Mouse (Mus musculus): Measurements from ENCODE around the gene Zic1. TPM values are rescaled to one million over a fixed set of nuclear protein-coding genes. Genes with fewer than 3 reads are reported as not detected.

Zic1 gene
- 4.5 and 8.0 TPM in 2 replicates for polyA plus RNA-seq (2015; fragmentation: Nextera tagmentation; extraction: Ambion mirVana)

- Histone ChIP-seq H3K27ac (ENCODE audit: low read length) (peak within 1 kb of the TSS; percentile 84), H3K9ac (replicated peaks; ENCODE audit: low read depth, low read length) (peak within 1 kb of the TSS; percentile 70), H3K4me1 (replicated peaks; ENCODE audit: control insufficient read depth, insufficient read depth, low read length) (peaks cover 28% of the 10 kb centered on the region), H3K9me3 (ENCODE audit: control insufficient read depth, low read length) (no peaks in the 10 kb centered on the region), H3K27me3 (replicated peaks; ENCODE audit: control insufficient read depth, insufficient read depth, low read length) (peaks cover 29% of the 10 kb centered on the region), H3K36me3 (ENCODE audit: control insufficient read depth, insufficient read depth) (no peaks in the 10 kb centered on the region), H3K4me2 (ENCODE audit: low read length) (peak within 1 kb of the TSS; percentile 52), H3K4me3 (replicated peaks; ENCODE audit: low read length) (peak within 1 kb of the TSS; percentile 53)
- WGBS, result under 1% methylated on average over 23 of the region's 33 CpGs
- ATAC-seq, result peak; percentile 84
These were observed at the start of gene Zic1 for GRCm38 (mm10) chr9:91365664-91366063. Gene Zic1 (minus strand): TSS chr9:91365810.

- under 1% methylated on average over 12 of the region's 12 CpGs for WGBS
- Histone ChIP-seq H3K4me1 (replicated peaks; ENCODE audit: control insufficient read depth, insufficient read depth, low read length) (peaks cover 4% of the 10 kb centered on the region; the same call in 1 of the 2 replicates), H3K27ac (ENCODE audit: low read length) (no peak overlapping the region; the same call in 1 of the 2 replicates), H3K4me2 (ENCODE audit: low read length) (peak overlapping the region; percentile 12), H3K9me3 (ENCODE audit: control insufficient read depth, low read length) (no peaks in the 10 kb centered on the region), H3K9ac (replicated peaks; ENCODE audit: low read depth, low read length) (no peak overlapping the region), H3K27me3 (replicated peaks; ENCODE audit: control insufficient read depth, insufficient read depth, low read length) (peaks cover 71% of the 10 kb centered on the region), H3K4me3 (replicated peaks; ENCODE audit: low read length) (no peak overlapping the region), H3K36me3 (ENCODE audit: control insufficient read depth, insufficient read depth) (no peaks in the 10 kb centered on the region)
- ATAC-seq, result peak; percentile 77
These were observed 48.5 kb upstream of the Zic1 start for GRCm38 (mm10) chr9:91414007-91414661.

- peaks cover 4% of the 10 kb centered on the region; the same call in 1 of the 2 replicates for H3K4me1 ChIP-seq (replicated peaks; ENCODE audit: control insufficient read depth, insufficient read depth, low read length)
- no peak overlapping the region for H3K4me3 ChIP-seq (replicated peaks; ENCODE audit: low read length)
- WGBS, result 14% methylated on average over 3 of the region's 3 CpGs
- no peak overlapping the region for H3K9ac ChIP-seq (replicated peaks; ENCODE audit: low read depth, low read length)
- ATAC-seq, result no peak
- H3K36me3 ChIP-seq (ENCODE audit: control insufficient read depth, insufficient read depth), result no peaks in the 10 kb centered on the region
- no peaks in the 10 kb centered on the region for H3K9me3 ChIP-seq (ENCODE audit: control insufficient read depth, low read length)
- H3K4me2 ChIP-seq (ENCODE audit: low read length), result peak overlapping the region; percentile 17; the same call in 1 of the 2 replicates
- H3K27ac ChIP-seq (ENCODE audit: low read length), result no peak overlapping the region
- peaks cover 55% of the 10 kb centered on the region for H3K27me3 ChIP-seq (replicated peaks; ENCODE audit: control insufficient read depth, insufficient read depth, low read length)
These were observed 44.2 kb upstream of the Zic1 start for GRCm38 (mm10) chr9:91409771-91410170.

- no peak overlapping the region for H3K4me3 ChIP-seq (replicated peaks; ENCODE audit: low read length)
- peaks cover 72% of the 10 kb centered on the region for H3K27me3 ChIP-seq (replicated peaks; ENCODE audit: control insufficient read depth, insufficient read depth, low read length)
- H3K36me3 ChIP-seq (ENCODE audit: control insufficient read depth, insufficient read depth), result no peaks in the 10 kb centered on the region
- 4% methylated on average over 6 of the region's 6 CpGs for WGBS
- H3K9me3 ChIP-seq (ENCODE audit: control insufficient read depth, low read length), result no peaks in the 10 kb centered on the region
- no peak overlapping the region; the same call in 1 of the 2 replicates for H3K27ac ChIP-seq (ENCODE audit: low read length)
- no peak overlapping the region for H3K9ac ChIP-seq (replicated peaks; ENCODE audit: low read depth, low read length)
- peak overlapping the region; percentile 35 for H3K4me2 ChIP-seq (ENCODE audit: low read length)
- no peaks in the 10 kb centered on the region for H3K4me1 ChIP-seq (replicated peaks; ENCODE audit: control insufficient read depth, insufficient read depth, low read length)
- no peak for ATAC-seq
These were observed 40.7 kb upstream of the Zic1 start for GRCm38 (mm10) chr9:91406258-91406763.

GRCm38 (mm10) chr9:91405753-91406178, 40.2 kb upstream of the Zic1 start:
- Histone ChIP-seq H3K4me2 (ENCODE audit: low read length) (peak overlapping the region; percentile 35), H3K27ac (ENCODE audit: low read length) (peak overlapping the region; percentile 29), H3K4me3 (replicated peaks; ENCODE audit: low read length) (peak overlapping the region; percentile 28), H3K36me3 (ENCODE audit: control insufficient read depth, insufficient read depth) (no peaks in the 10 kb centered on the region), H3K4me1 (replicated peaks; ENCODE audit: control insufficient read depth, insufficient read depth, low read length) (no peaks in the 10 kb centered on the region), H3K9me3 (ENCODE audit: control insufficient read depth, low read length) (no peaks in the 10 kb centered on the region), H3K27me3 (replicated peaks; ENCODE audit: control insufficient read depth, insufficient read depth, low read length) (peaks cover 73% of the 10 kb centered on the region), H3K9ac (replicated peaks; ENCODE audit: low read depth, low read length) (0 out of 2 replicates have a peak overlapping the region, but pooled peaks have one; percentile 14)
- WGBS, result under 1% methylated on average over 16 of the region's 16 CpGs
- ATAC-seq, result peak; percentile 18; the same call in 1 of the 2 replicates

- WGBS, result under 1% methylated on average over 27 of the region's 27 CpGs
- ATAC-seq, result no peak
- peaks cover 73% of the 10 kb centered on the region for H3K27me3 ChIP-seq (replicated peaks; ENCODE audit: control insufficient read depth, insufficient read depth, low read length)
These were observed 39.5 kb upstream of the Zic1 start for GRCm38 (mm10) chr9:91404905-91405752.

GRCm38 (mm10) chr9:91404229-91404628, 38.6 kb upstream of the Zic1 start:
- WGBS, result 3% methylated on average over 13 of the region's 13 CpGs
- no peaks in the 10 kb centered on the region for H3K4me1 ChIP-seq (replicated peaks; ENCODE audit: control insufficient read depth, insufficient read depth, low read length)
- ATAC-seq, result no peak
- H3K4me2 ChIP-seq (ENCODE audit: low read length), result peak overlapping the region; percentile 11; the same call in 1 of the 2 replicates
- no peak overlapping the region for H3K27ac ChIP-seq (ENCODE audit: low read length)
- H3K4me3 ChIP-seq (replicated peaks; ENCODE audit: low read length), result no peak overlapping the region
- no peaks in the 10 kb centered on the region for H3K36me3 ChIP-seq (ENCODE audit: control insufficient read depth, insufficient read depth)
- no peak overlapping the region for H3K9ac ChIP-seq (replicated peaks; ENCODE audit: low read depth, low read length)
- H3K27me3 ChIP-seq (replicated peaks; ENCODE audit: control insufficient read depth, insufficient read depth, low read length), result peaks cover 73% of the 10 kb centered on the region
- H3K9me3 ChIP-seq (ENCODE audit: control insufficient read depth, low read length), result no peaks in the 10 kb centered on the region

More at GRCm38 (mm10) chr9:91404905-91405752, 39.5 kb upstream of the Zic1 start:
- Histone ChIP-seq H3K4me3 (replicated peaks; ENCODE audit: low read length) (peak overlapping the region; percentile 28), H3K9ac (replicated peaks; ENCODE audit: low read depth, low read length) (peak overlapping the region; percentile 22; the same call in 1 of the 2 replicates), H3K36me3 (ENCODE audit: control insufficient read depth, insufficient read depth) (no peaks in the 10 kb centered on the region), H3K4me1 (replicated peaks; ENCODE audit: control insufficient read depth, insufficient read depth, low read length) (no peaks in the 10 kb centered on the region), H3K4me2 (ENCODE audit: low read length) (peak overlapping the region; percentile 35), H3K9me3 (ENCODE audit: control insufficient read depth, low read length) (no peaks in the 10 kb centered on the region), H3K27ac (ENCODE audit: low read length) (peak overlapping the region; percentile 47)

- Histone ChIP-seq H3K9ac (replicated peaks; ENCODE audit: low read depth, low read length) (no peak overlapping the region), H3K36me3 (ENCODE audit: control insufficient read depth, insufficient read depth) (no peaks in the 10 kb centered on the region), H3K4me1 (replicated peaks; ENCODE audit: control insufficient read depth, insufficient read depth, low read length) (no peaks in the 10 kb centered on the region), H3K4me2 (ENCODE audit: low read length) (no peak overlapping the region), H3K27ac (ENCODE audit: low read length) (no peak overlapping the region), H3K4me3 (replicated peaks; ENCODE audit: low read length) (no peak overlapping the region), H3K27me3 (replicated peaks; ENCODE audit: control insufficient read depth, insufficient read depth, low read length) (peaks cover 85% of the 10 kb centered on the region), H3K9me3 (ENCODE audit: control insufficient read depth, low read length) (no peaks in the 10 kb centered on the region)
- no peak for ATAC-seq
- WGBS, result 8% methylated on average over 10 of the region's 10 CpGs
These were observed 35.9 kb upstream of the Zic1 start for GRCm38 (mm10) chr9:91401471-91401870.
